Mouse (Mus musculus) retina, postnatal 1 day (tissue): Measurements from ENCODE around the gene U2surp.
"Not testable (repeated sequence)": the region's sequence is repeated elsewhere in the genome, so short reads cannot be mapped to it uniquely, and the experiment has no call there.

Source experiments
- DNase-seq: peaks from one replicate; pipeline ENCODE4 v3.0.0-alpha.2; 2012

The U2surp gene

GRCm38 (mm10) chr9:95533817-95534216 is 22.0 kb upstream of the U2surp start:
- DNase-seq: peak; percentile 16

- DNase-seq: no peak
Measured at GRCm38 (mm10) chr9:95531144-95531543, 19.3 kb upstream of the U2surp start.

GRCm38 (mm10) chr9:95527676-95528075 is 15.9 kb upstream of the U2surp start:
- DNase-seq: no peak

GRCm38 (mm10) chr9:95525961-95526360 is 14.2 kb upstream of the U2surp start:
- DNase-seq: peak; percentile 65

- DNase-seq: no peak
Measured at GRCm38 (mm10) chr9:95525376-95525775, 13.6 kb upstream of the U2surp start.

- no peak for DNase-seq
Measured at GRCm38 (mm10) chr9:95522561-95522960, 10.8 kb upstream of the U2surp start.

- no peak for DNase-seq
Measured at GRCm38 (mm10) chr9:95521566-95521965, 9.8 kb upstream of the U2surp start.

GRCm38 (mm10) chr9:95521031-95521430 is 9.2 kb upstream of the U2surp start:
- no peak for DNase-seq

- no peak for DNase-seq
Measured at GRCm38 (mm10) chr9:95520563-95520962, 8.8 kb upstream of the U2surp start.

GRCm38 (mm10) chr9:95514361-95514760 is 2.6 kb upstream of the U2surp start:
- DNase-seq: not testable (repeated sequence)

- no peak for DNase-seq
Measured at GRCm38 (mm10) chr9:95513776-95514175, 2.0 kb upstream of the U2surp start.

GRCm38 (mm10) chr9:95512331-95513030 is 685 bp upstream of the U2surp start:
- no peak for DNase-seq

GRCm38 (mm10) chr9:95510693-95511404 is 947 bp downstream of the U2surp start:
- DNase-seq: no peak

GRCm38 (mm10) chr9:95505666-95506065 is 6.1 kb downstream of the U2surp start:
- no peak for DNase-seq

GRCm38 (mm10) chr9:95499848-95500247 is 11.9 kb downstream of the U2surp start:
- no peak for DNase-seq

GRCm38 (mm10) chr9:95495038-95495437 is 16.8 kb downstream of the U2surp start:
- no peak for DNase-seq

GRCm38 (mm10) chr9:95493393-95493792 is 18.4 kb downstream of the U2surp start:
- DNase-seq: peak; percentile 24

GRCm38 (mm10) chr9:95490003-95490402 is 21.8 kb downstream of the U2surp start:
- no peak for DNase-seq

GRCm38 (mm10) chr9:95488861-95489260 is 22.9 kb downstream of the U2surp start:
- DNase-seq: peak; percentile 80

- no peak for DNase-seq
Measured at GRCm38 (mm10) chr9:95479981-95480380, 31.8 kb downstream of the U2surp start.

GRCm38 (mm10) chr9:95478443-95478842 is 33.4 kb downstream of the U2surp start:
- DNase-seq: no peak

GRCm38 (mm10) chr9:95472926-95473325 is 38.9 kb downstream of the U2surp start:
- DNase-seq: peak; percentile 62

- DNase-seq: not testable (repeated sequence)
Measured at GRCm38 (mm10) chr9:95469011-95469576, 42.7 kb downstream of the U2surp start.

GRCm38 (mm10) chr9:95464028-95464427 is 47.8 kb downstream of the U2surp start:
- no peak for DNase-seq
